Mouse (Mus musculus): Measurements from ENCODE around the gene Gucd1.

DNA sequence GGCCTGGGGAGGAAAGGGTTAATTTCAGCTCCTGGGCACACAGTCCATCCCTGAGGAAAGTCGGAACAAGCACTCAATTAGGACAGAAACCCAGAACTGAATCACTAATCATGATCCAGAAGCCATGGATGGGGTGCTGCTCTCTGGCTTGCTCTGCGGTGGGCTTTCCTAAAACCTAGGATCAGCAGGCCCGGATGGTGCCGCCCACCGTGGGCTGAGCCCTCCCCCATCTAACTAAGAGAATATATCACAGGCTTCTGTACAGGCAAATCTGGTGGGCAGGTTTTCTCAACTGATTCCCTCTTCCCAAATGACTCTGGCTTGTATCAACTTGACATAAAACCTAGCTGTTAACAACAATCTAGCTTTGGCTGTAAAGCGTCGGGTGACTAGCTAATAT, 30.1 kb upstream of the Gucd1 start:
- TF ChIP-seq HCFC1 (IDR thresholded peaks at IDR 0.05; ENCODE audit: borderline replicate concordance, insufficient read depth, low read length) (no peak), ZNF384 (IDR thresholded peaks at IDR 0.05; ENCODE audit: low read depth, low read length) (no peak), CHD2 (IDR thresholded peaks at IDR 0.05; ENCODE audit: low read depth, low read length) (no peak)
